Mouse (Mus musculus) small intestine, adult 2 months (tissue): ENCODE data around the gene Hectd3.

Experiments used
- CTCF ChIP-seq: fragments of 200-500 bp; IDR thresholded peaks from 2 replicates; pipeline ENCODE4 v1.5.1; 2012; ENCODE audit warnings: low read depth, mild to moderate bottlenecking, control low read depth, inconsistent platforms, low read length, moderate library complexity, mixed read lengths; ENCODE audit not compliant: insufficient replicate concordance, insufficient read length; ENCODE audit errors: extremely low read depth
- POLR2A ChIP-seq: fragments of 200-500 bp; IDR thresholded peaks from 2 replicates; pipeline ENCODE4 v1.6.1; 2012; ENCODE audit warnings: low read depth, mild to moderate bottlenecking, control low read depth, inconsistent platforms, low read length, moderate library complexity

- TF ChIP-seq CTCF (no peak), POLR2A (no peak)
Measured at GRCm38 (mm10) chr4:117023469-117023868, 28.4 kb downstream of the Hectd3 start.
